Comparison of ENCODE assay signal across 22 mouse cellular contexts in the genomic region with DNA sequence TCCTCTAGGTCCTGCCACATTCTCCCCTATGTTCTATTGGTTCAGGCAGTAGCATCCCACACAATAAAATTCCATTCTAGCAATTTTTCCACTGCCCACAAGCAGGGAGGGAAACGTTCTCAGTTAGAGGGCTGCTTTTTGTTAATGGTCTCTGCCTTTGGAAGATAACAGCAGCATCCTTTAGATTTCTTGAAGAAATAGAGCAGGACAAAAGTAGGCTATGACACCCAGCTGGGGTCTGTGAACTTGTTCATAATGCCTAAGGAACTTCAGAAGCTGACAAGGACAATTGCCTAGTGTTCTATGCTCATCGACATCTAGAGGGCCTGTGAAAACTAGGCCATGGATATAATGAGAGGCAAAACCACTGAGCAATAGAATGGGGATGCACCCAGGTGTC.
A peak's percentile ranks its signal among the peaks of the same experiment; 100 is the strongest.
DNase-seq lines count a peak whose midpoint lies in the region; ATAC-seq and TF ChIP-seq lines count a peak whose summit lies in the region.
"Had no signal": no experiment of that assay in that cellular context is flagged by ENCODE, and none has a peak within 500 bp of the region (broad histone marks: within the 10 kb centered on the region; RNA-seq: fewer than 3 reads in every experiment).

No protein-coding gene starts in this region.

- no peaks in the 10 kb centered on the region for H3K9me3 ChIP-seq in forebrain, embryonic 14.5 days (replicated peaks; ENCODE audit: control insufficient read depth, low read length)
- H3K9me3 ChIP-seq in forebrain, embryonic 11.5 days (ENCODE audit: control insufficient read depth, low read length), result no peaks in the 10 kb centered on the region
- H3K9me3 ChIP-seq in kidney, embryonic 14.5 days (ENCODE audit: control insufficient read depth, low read length), result no peaks in the 10 kb centered on the region
- H3K9me3 ChIP-seq: embryonic facial prominence, embryonic 10.5 days; embryonic facial prominence, embryonic 12.5 days; forebrain, embryonic 12.5 days; forebrain, embryonic 15.5 days; G1E had no signal

- intact Hi-C loops in left cerebral cortex, adult 2 months (cut with DNase I), result no loop called here

- no peak overlapping the region for H3K9ac ChIP-seq in forebrain, embryonic 14.5 days (ENCODE audit: low read length)
- no peak overlapping the region for H3K9ac ChIP-seq in forebrain, embryonic 11.5 days (ENCODE audit: low read length)
- H3K9ac ChIP-seq in kidney, embryonic 14.5 days (ENCODE audit: low read depth, low read length), result no peak overlapping the region
- H3K9ac ChIP-seq: embryonic facial prominence, embryonic 12.5 days; forebrain, embryonic 12.5 days; forebrain, embryonic 15.5 days; forebrain, postnatal 0 days had no signal

- no peak overlapping the region for H3K4me2 ChIP-seq in forebrain, embryonic 14.5 days (ENCODE audit: low read length)
- H3K4me2 ChIP-seq in forebrain, embryonic 11.5 days (ENCODE audit: low read depth, low read length, severe bottlenecking), result no peak overlapping the region
- H3K4me2 ChIP-seq in kidney, embryonic 14.5 days (replicated peaks; ENCODE audit: low read depth, low read length), result no peak overlapping the region
- H3K4me2 ChIP-seq: embryonic facial prominence, embryonic 12.5 days; forebrain, embryonic 12.5 days; forebrain, embryonic 15.5 days had no signal

- WGBS in forebrain, embryonic 14.5 days, result 58% methylated on average over 2 of the region's 2 CpGs
- 57% methylated on average over 2 of the region's 2 CpGs for WGBS in forebrain, embryonic 11.5 days
- 76% methylated on average over 2 of the region's 2 CpGs for WGBS in kidney, embryonic 14.5 days

- no peaks in the 10 kb centered on the region for H3K36me3 ChIP-seq in forebrain, embryonic 14.5 days (ENCODE audit: control insufficient read depth, insufficient read depth, low read length)
- no peaks in the 10 kb centered on the region for H3K36me3 ChIP-seq in forebrain, embryonic 11.5 days (ENCODE audit: control insufficient read depth, insufficient read depth, low read length)
- no peaks in the 10 kb centered on the region for H3K36me3 ChIP-seq in kidney, embryonic 14.5 days (ENCODE audit: control insufficient read depth, insufficient read depth, low read length)
- H3K36me3 ChIP-seq: embryonic facial prominence, embryonic 10.5 days; embryonic facial prominence, embryonic 12.5 days; forebrain, embryonic 12.5 days; forebrain, embryonic 15.5 days; G1E had no signal

- no peaks in the 10 kb centered on the region for H3K27me3 ChIP-seq in forebrain, embryonic 14.5 days (replicated peaks; ENCODE audit: control insufficient read depth, insufficient read depth, low read length)
- H3K27me3 ChIP-seq in forebrain, embryonic 11.5 days (ENCODE audit: control insufficient read depth, insufficient read depth, low read length), result no peaks in the 10 kb centered on the region
- no peaks in the 10 kb centered on the region for H3K27me3 ChIP-seq in kidney, embryonic 14.5 days (ENCODE audit: control insufficient read depth, insufficient read depth, low read length)
- H3K27me3 ChIP-seq: embryonic facial prominence, embryonic 12.5 days; forebrain, embryonic 12.5 days; forebrain, embryonic 15.5 days had no signal

- H3K27ac ChIP-seq in forebrain, embryonic 14.5 days (ENCODE audit: low read depth, low read length), result no peak overlapping the region
- no peak overlapping the region for H3K27ac ChIP-seq in forebrain, embryonic 11.5 days (ENCODE audit: low read depth, low read length)
- H3K27ac ChIP-seq in kidney, embryonic 14.5 days (ENCODE audit: low read depth, low read length), result no peak overlapping the region
- H3K27ac ChIP-seq in left cerebral cortex, adult 2 months, result no peak overlapping the region
- H3K27ac ChIP-seq: embryonic facial prominence, embryonic 10.5 days; embryonic facial prominence, embryonic 12.5 days; forebrain, embryonic 12.5 days; forebrain, embryonic 15.5 days had no signal

- ATAC-seq in forebrain, embryonic 14.5 days, result no peak
- ATAC-seq in forebrain, embryonic 11.5 days (replicated peaks; ENCODE audit: low FRiP score), result no peak
- no peak for ATAC-seq in kidney, embryonic 14.5 days (ENCODE audit: low FRiP score, low TSS enrichment)
- ATAC-seq: CD4-positive, CD25-positive, alpha-beta regulatory T cell, adult 4 months; forebrain, embryonic 15.5 days; forebrain, postnatal 0 days had no signal

- DNase-seq in forebrain, embryonic 14.5 days (ENCODE audit: low spot score), result peak; percentile 20
- no peak for DNase-seq in forebrain, embryonic 11.5 days (ENCODE audit: low spot score)
- DNase-seq in Muller cell, postnatal 12 days (ENCODE audit: inconsistent ontology term), result peak; percentile 70
- peak; percentile 2 for DNase-seq in retina, embryonic 14.5 days (ENCODE audit: low spot score)
- no peak for DNase-seq in left cerebral cortex, adult 2 months (ENCODE audit: extremely low spot score in 1 of 2, low spot score in 2 of 2)
- DNase-seq: adrenal gland, adult 2 months; adrenal gland, postnatal 10 days; adrenal gland, postnatal 25 days; B cell, adult 2 months; cerebellum, adult 11-12 months; cerebellum, adult 2 months; cerebellum, adult 9-10 months; cerebellum, postnatal 10 days; cerebellum, postnatal 25 days; forebrain, postnatal 0 days had no signal

- TF ChIP-seq CTCF in left cerebral cortex, adult 2 months (IDR thresholded peaks at IDR 0.05), result no peak

- no peak overlapping the region for H3K4me3 ChIP-seq in forebrain, embryonic 14.5 days (ENCODE audit: low read depth, low read length)
- H3K4me3 ChIP-seq in forebrain, embryonic 11.5 days (ENCODE audit: low read depth, low read length), result no peak overlapping the region
- H3K4me3 ChIP-seq in kidney, embryonic 14.5 days (ENCODE audit: low read length), result no peak overlapping the region
- H3K4me3 ChIP-seq in left cerebral cortex, adult 2 months, result no peak overlapping the region
- H3K4me3 ChIP-seq: embryonic facial prominence, embryonic 10.5 days; embryonic facial prominence, embryonic 12.5 days; forebrain, embryonic 12.5 days; forebrain, embryonic 15.5 days had no signal

- no peaks in the 10 kb centered on the region for H3K4me1 ChIP-seq in forebrain, embryonic 14.5 days (ENCODE audit: control insufficient read depth, insufficient read depth, low read length)
- H3K4me1 ChIP-seq in forebrain, embryonic 11.5 days (replicated peaks; ENCODE audit: control insufficient read depth, insufficient read depth, low read length), result no peaks in the 10 kb centered on the region
- no peaks in the 10 kb centered on the region for H3K4me1 ChIP-seq in kidney, embryonic 14.5 days (ENCODE audit: control insufficient read depth, insufficient read depth, low read length)
- H3K4me1 ChIP-seq: embryonic facial prominence, embryonic 10.5 days; embryonic facial prominence, embryonic 12.5 days; forebrain, embryonic 12.5 days; forebrain, embryonic 15.5 days had no signal

Comparison
In these comparisons a context has a peak if more than half of its experiments do, and no peak if none do; other contexts are left out.
1. DNase-seq: peak in forebrain, embryonic 14.5 days (single experiment), Muller cell, postnatal 12 days (single experiment) and retina, embryonic 14.5 days (single experiment); none in forebrain, embryonic 11.5 days (single experiment) and left cerebral cortex, adult 2 months (0 of 2).